Mouse (Mus musculus): ENCODE data around the gene Hdac1. TPM values are rescaled to one million over a fixed set of nuclear protein-coding genes. Genes with fewer than 3 reads are reported as not detected.

Gene Hdac1
- 111 and 113 TPM in 2 replicates for polyA plus RNA-seq (2015; fragmentation: Nextera tagmentation; extraction: Ambion mirVana)

DNA sequence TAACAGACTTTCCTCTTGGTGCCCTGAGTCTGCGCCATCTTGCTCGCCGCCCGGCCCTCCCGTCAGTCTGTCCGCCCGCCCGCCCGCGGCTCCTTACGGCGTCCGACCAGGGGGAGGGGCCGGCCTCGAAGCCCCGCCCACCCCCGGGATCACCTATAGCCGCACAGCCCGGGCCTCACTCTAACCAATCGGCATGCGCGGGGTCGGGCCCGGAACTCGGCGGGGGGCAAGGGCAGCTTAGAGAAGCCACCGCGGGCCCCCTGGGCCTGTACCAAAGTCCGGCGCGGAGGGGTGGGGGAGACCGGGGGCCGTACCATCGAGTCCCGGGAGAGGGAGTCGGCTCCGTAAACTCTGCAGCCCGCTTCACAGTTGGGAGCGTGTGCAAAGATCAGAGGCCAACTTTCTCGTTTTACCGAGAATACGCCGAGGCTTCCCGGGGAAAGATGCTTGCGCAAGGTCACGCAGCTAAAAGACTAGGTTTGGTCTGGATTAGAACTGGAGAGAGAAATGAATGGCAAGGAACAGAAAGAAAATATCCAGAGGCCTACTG is at the start of gene Hdac1:
TSS of gene Hdac1 (minus strand) at position 122 of the 550 bp plus-strand sequence.
- 1% methylated on average over 46 of the region's 46 CpGs for WGBS
- no peaks in the 10 kb centered on the region for H3K27me3 ChIP-seq
- peaks cover 18% of the 10 kb centered on the region for H3K36me3 ChIP-seq
- peak within 1 kb of the TSS; percentile 77 for H3K4me3 ChIP-seq
- peak; percentile 99 for ATAC-seq (ENCODE audit: low FRiP score)
- peaks cover 20% of the 10 kb centered on the region for H3K4me1 ChIP-seq (replicated peaks)
- peak within 1 kb of the TSS; percentile 77 for H3K4me2 ChIP-seq
- H3K9me3 ChIP-seq, result no peaks in the 10 kb centered on the region
- peak within 1 kb of the TSS; percentile 87 for H3K9ac ChIP-seq
- H3K27ac ChIP-seq, result peak within 1 kb of the TSS; percentile 84

DNA sequence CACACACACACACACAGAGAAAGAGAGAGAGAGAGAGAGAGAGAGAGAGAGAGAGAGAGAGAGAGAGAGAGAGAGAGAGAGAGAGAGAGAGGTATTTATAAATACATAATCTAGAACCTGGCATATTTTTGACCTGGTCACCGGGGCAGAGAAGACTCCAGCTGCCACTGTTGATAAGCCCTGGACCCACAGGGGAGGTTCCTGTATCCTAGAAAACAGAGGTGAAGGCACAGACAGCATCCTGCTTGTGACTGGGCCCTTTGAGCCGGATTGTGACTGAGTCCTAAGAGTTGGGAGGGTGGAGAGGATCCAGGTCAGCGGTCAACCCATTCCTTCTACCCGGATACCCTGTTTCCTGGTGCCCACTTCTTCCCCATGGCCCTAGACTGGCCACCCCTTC is 46.4 kb upstream of the Hdac1 start:
- ATAC-seq (ENCODE audit: low FRiP score), result no peak
- WGBS, result 83% methylated on average over 4 of the region's 4 CpGs

GRCm38 (mm10) chr4:129586943-129587342 is 44.4 kb upstream of the Hdac1 start:
- peaks cover 21% of the 10 kb centered on the region for H3K36me3 ChIP-seq
- H3K27me3 ChIP-seq, result no peaks in the 10 kb centered on the region
- ATAC-seq (ENCODE audit: low FRiP score), result no peak
- H3K4me3 ChIP-seq, result no peak overlapping the region
- H3K4me1 ChIP-seq (replicated peaks), result peaks cover 8% of the 10 kb centered on the region
- 37% methylated on average over 1 of the region's 1 CpGs for WGBS
- no peak overlapping the region for H3K4me2 ChIP-seq
- no peaks in the 10 kb centered on the region for H3K9me3 ChIP-seq
- no peak overlapping the region for H3K27ac ChIP-seq
- H3K9ac ChIP-seq, result no peak overlapping the region

More for the DNA sequence above, 46.4 kb upstream of the Hdac1 start:
- H3K27ac ChIP-seq, result 0 out of 2 replicates have a peak overlapping the region, but pooled peaks have one; percentile 18
- H3K9ac ChIP-seq, result no peak overlapping the region
- H3K9me3 ChIP-seq, result no peaks in the 10 kb centered on the region
- H3K27me3 ChIP-seq, result no peaks in the 10 kb centered on the region
- no peak overlapping the region for H3K4me2 ChIP-seq
- H3K4me1 ChIP-seq (replicated peaks), result peaks cover 8% of the 10 kb centered on the region
- H3K4me3 ChIP-seq, result no peak overlapping the region
- peaks cover 40% of the 10 kb centered on the region for H3K36me3 ChIP-seq

DNA sequence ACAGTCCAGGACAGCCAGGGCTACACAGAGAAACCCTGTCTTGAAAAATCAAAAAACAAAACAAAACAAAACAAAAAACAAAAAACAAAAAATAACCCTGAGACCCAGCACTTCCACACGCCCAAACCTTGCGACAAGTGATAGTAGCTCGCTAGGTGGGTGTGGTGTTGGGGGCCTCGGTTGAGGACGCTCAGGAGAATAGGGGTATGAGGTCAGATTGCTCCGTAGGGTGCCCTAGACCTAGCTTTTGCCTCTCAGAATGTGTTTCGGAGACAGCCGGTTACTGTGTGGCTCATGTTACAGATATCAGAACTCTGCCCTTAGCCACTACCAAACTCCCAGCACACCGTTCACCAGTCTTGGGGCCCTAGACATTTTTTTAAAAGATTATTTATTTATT is 43.3 kb upstream of the Hdac1 start:
- no peak overlapping the region for H3K27ac ChIP-seq
- 84% methylated on average over 9 of the region's 9 CpGs for WGBS
- no peaks in the 10 kb centered on the region for H3K27me3 ChIP-seq
- peaks cover 8% of the 10 kb centered on the region for H3K4me1 ChIP-seq (replicated peaks)
- no peak overlapping the region for H3K4me3 ChIP-seq
- ATAC-seq (ENCODE audit: low FRiP score), result no peak
- H3K4me2 ChIP-seq, result 0 out of 2 replicates have a peak overlapping the region, but pooled peaks have one; percentile 52
- H3K9ac ChIP-seq, result no peak overlapping the region
- H3K9me3 ChIP-seq, result no peaks in the 10 kb centered on the region
- H3K36me3 ChIP-seq, result peaks cover 9% of the 10 kb centered on the region

DNA sequence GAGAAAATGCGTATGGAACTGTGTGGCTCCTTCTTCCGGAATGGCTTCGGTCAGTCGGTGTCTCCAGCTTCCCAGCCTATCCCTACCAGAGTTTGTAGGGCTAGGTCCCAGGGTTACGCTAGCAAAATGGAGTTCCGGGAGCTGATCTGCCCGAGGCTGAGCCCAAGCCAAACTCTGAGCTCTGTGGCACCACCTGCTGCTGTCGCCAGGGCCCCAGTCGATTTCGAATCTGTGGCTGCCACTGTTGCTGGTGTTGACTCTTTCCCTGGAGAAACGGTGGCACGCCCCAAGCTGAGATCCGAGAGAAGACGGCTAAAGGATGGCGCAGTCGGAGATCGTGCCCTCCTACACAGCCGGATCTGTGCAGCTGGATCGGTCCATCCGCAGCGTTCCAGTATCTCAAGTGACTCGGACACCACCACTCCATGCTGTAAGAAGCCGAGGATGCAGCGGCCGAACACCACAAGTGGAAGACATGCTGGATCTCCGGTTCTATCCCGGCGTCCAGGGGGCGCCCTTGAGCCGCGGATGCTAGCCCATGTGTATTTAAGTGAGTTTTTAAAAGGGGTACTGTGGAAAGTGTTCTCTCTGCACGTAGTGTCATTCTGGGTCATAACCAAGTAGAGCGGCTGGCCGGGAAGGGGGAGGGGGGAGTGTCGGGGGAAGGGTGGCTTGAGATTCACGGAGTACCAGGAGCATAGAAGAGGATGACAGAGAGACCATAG is 42.5 kb upstream of the Hdac1 start:
- Histone ChIP-seq H3K9ac (peak overlapping the region; percentile 46), H3K9me3 (no peaks in the 10 kb centered on the region), H3K36me3 (peaks cover 2% of the 10 kb centered on the region), H3K27ac (0 out of 2 replicates have a peak overlapping the region, but pooled peaks have one; percentile 12), H3K4me1 (replicated peaks) (peaks cover 8% of the 10 kb centered on the region), H3K27me3 (no peaks in the 10 kb centered on the region), H3K4me2 (peak overlapping the region; percentile 52), H3K4me3 (peak overlapping the region; percentile 33)
- WGBS, result 3% methylated on average over 36 of the region's 36 CpGs
- no peak for ATAC-seq (ENCODE audit: low FRiP score)

DNA sequence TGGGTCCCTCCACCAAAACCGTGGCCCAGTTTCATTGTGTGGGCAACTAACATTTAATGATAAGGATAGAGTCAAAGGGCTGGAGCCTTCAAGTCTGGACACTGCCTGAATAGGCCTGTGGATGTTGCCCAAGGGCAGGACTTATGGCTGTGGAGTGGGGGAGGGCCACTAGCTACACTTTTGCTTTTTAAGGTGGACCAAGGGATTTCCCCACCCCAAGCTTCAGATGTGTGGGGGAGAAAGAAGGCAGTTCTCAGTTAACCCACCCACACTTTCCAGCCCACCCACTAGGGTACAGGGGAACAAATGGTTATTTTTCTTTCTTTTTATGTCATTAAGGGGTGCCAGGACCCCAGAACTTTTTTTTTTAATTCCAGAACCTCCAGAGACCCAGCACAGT is 41.9 kb upstream of the Hdac1 start:
- peaks cover 8% of the 10 kb centered on the region for H3K4me1 ChIP-seq (replicated peaks)
- H3K4me3 ChIP-seq, result peak overlapping the region; percentile 33; the same call in 1 of the 2 replicates
- no peaks in the 10 kb centered on the region for H3K9me3 ChIP-seq
- H3K36me3 ChIP-seq, result no peaks in the 10 kb centered on the region
- ATAC-seq (ENCODE audit: low FRiP score), result no peak
- no peak overlapping the region for H3K27ac ChIP-seq
- H3K9ac ChIP-seq, result no peak overlapping the region
- H3K4me2 ChIP-seq, result peak overlapping the region; percentile 52
- WGBS, result 69% methylated on average over 1 of the region's 1 CpGs
- H3K27me3 ChIP-seq, result no peaks in the 10 kb centered on the region

GRCm38 (mm10) chr4:129582251-129582650 is 39.7 kb upstream of the Hdac1 start:
- ATAC-seq (ENCODE audit: low FRiP score), result no peak
- no peak overlapping the region for H3K27ac ChIP-seq
- 0 out of 2 replicates have a peak, but pooled peaks cover 5% of the 10 kb centered on the region for H3K27me3 ChIP-seq
- H3K9ac ChIP-seq, result no peak overlapping the region
- peaks cover 9% of the 10 kb centered on the region for H3K4me1 ChIP-seq (replicated peaks)
- 80% methylated on average over 1 of the region's 1 CpGs for whole genome bisulfite sequencing
- no peak overlapping the region for H3K4me3 ChIP-seq
- no peaks in the 10 kb centered on the region for H3K9me3 ChIP-seq
- no peaks in the 10 kb centered on the region for H3K36me3 ChIP-seq
- no peak overlapping the region for H3K4me2 ChIP-seq

GRCm38 (mm10) chr4:129580347-129580746 is 37.8 kb upstream of the Hdac1 start:
- Histone ChIP-seq H3K27ac (no peak overlapping the region), H3K9me3 (no peaks in the 10 kb centered on the region), H3K27me3 (0 out of 2 replicates have a peak, but pooled peaks cover 5% of the 10 kb centered on the region), H3K9ac (no peak overlapping the region), H3K4me1 (replicated peaks) (peaks cover 14% of the 10 kb centered on the region), H3K4me2 (no peak overlapping the region), H3K4me3 (no peak overlapping the region), H3K36me3 (no peaks in the 10 kb centered on the region)
- no peak for ATAC-seq (ENCODE audit: low FRiP score)
- WGBS, result 80% methylated on average over 6 of the region's 7 CpGs

DNA sequence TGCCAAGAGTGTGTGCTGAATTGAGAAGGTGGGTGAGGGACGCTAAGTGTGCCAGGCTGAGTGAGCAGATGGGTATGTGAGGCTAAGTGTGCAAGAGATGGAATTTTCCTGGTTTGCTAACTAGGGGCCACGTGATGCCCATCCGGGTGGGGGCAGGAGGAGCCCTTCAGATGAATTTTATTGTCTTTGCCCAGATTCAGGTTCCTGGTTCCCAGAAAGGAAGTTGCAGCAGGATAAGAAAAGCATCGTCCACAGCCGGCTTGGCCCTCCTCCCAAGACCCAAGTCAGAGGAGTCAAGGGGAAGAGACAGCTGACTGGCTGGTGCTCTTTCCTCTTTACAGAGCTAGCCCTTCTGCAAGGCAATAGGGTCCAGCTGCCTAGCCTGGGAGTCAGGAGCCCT is 36.0 kb upstream of the Hdac1 start, which contains the start of gene Fam167b:
TSS of gene Fam167b (minus strand) at position 84 of the 400 bp plus-strand sequence.
- no peaks in the 10 kb centered on the region for H3K36me3 ChIP-seq
- ATAC-seq (ENCODE audit: low FRiP score), result no peak
- peak within 1 kb of the TSS; percentile 57; the same call in 1 of the 2 replicates for H3K9ac ChIP-seq
- H3K4me2 ChIP-seq, result peak within 1 kb of the TSS; percentile 25; the same call in 1 of the 2 replicates
- no peaks in the 10 kb centered on the region for H3K9me3 ChIP-seq
- 0 out of 2 replicates have a peak, but pooled peaks cover 5% of the 10 kb centered on the region for H3K27me3 ChIP-seq
- H3K4me3 ChIP-seq, result no peak within 1 kb of the TSS
- H3K4me1 ChIP-seq (replicated peaks), result peaks cover 7% of the 10 kb centered on the region; the same call in 1 of the 2 replicates
- WGBS, result 81% methylated on average over 5 of the region's 5 CpGs
- no peak within 1 kb of the TSS for H3K27ac ChIP-seq

- Histone ChIP-seq H3K9ac (0 out of 2 replicates have a peak overlapping the region, but pooled peaks have one; percentile 57), H3K27me3 (0 out of 2 replicates have a peak, but pooled peaks cover 5% of the 10 kb centered on the region), H3K36me3 (no peaks in the 10 kb centered on the region), H3K4me2 (no peak overlapping the region), H3K27ac (no peak overlapping the region), H3K4me1 (replicated peaks) (peaks cover 7% of the 10 kb centered on the region; the same call in 1 of the 2 replicates), H3K9me3 (no peaks in the 10 kb centered on the region), H3K4me3 (no peak overlapping the region)
- 82% methylated on average over 7 of the region's 7 CpGs for WGBS
- no peak for ATAC-seq (ENCODE audit: low FRiP score)
Observed at GRCm38 (mm10) chr4:129577688-129578087, 35.2 kb upstream of the Hdac1 start.

DNA sequence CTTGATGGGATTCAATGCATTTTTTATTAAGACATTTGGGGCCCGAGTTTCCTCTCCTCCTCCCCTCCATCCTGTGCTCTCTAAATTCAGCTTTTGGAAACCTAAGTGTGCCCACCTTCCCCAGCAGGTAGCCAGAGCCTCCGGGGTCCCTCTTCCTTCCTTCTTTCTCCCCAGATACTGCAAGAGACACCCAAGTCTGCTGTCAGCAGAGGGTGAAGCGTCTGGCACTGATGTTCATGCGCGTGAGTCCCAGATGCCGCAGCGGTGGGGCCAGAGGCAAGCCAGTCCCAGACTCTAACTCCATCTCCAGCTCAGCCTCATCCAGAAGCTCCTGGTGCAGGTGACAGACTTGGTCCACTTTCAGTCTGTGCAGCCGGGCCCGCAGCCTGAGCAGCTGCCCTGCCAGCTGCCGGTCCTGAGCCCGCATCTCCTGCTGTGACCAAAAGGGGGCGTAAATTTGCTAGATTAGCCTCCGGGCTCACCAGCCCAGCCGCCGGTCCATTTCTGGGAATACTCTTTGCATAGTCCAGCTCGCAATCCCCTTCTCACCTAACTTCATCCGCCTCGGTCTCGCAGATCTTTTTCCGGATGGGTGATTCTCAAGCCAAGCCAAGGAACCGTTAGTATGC is 34.5 kb upstream of the Hdac1 start:
- ATAC-seq (ENCODE audit: low FRiP score), result 0 out of 2 replicates have a peak, but pooled peaks have one; percentile 36
- Histone ChIP-seq H3K36me3 (no peaks in the 10 kb centered on the region), H3K4me2 (peak overlapping the region; percentile 25), H3K4me1 (replicated peaks) (peaks cover 7% of the 10 kb centered on the region; the same call in 1 of the 2 replicates), H3K4me3 (no peak overlapping the region), H3K9me3 (no peaks in the 10 kb centered on the region), H3K9ac (peak overlapping the region; percentile 57), H3K27ac (no peak overlapping the region), H3K27me3 (0 out of 2 replicates have a peak, but pooled peaks cover 5% of the 10 kb centered on the region)
- WGBS, result 32% methylated on average over 21 of the region's 21 CpGs
